Mouse (Mus musculus) CH12.LX (cell line): ENCODE measurements at regions not wholly inside any gene's neighbourhood (a gene's known extent, or its start where the extent isn't known, plus 50 kb on each side); places are given as distances from the start of the nearest gene placed in this dataset.

Experiments
- DNase-seq: peaks from one replicate; pipeline ENCODE4 v3.0.0-alpha.2; 2013; ENCODE audit errors: extremely low read depth
- H3K27ac ChIP-seq: 2 replicates; pipeline ENCODE4 v1.5.1; 2012; ENCODE audit warnings: low read depth, mild to moderate bottlenecking, control low read depth, moderate library complexity; ENCODE audit not compliant: insufficient read depth
- H3K27me3 ChIP-seq: replicated peaks from 2 replicates; pipeline ENCODE3; 2012; ENCODE audit warnings: inconsistent platforms
- H3K36me3 ChIP-seq, 2 experiments: replicated peaks in 1 of 2; 2 replicates each; pipeline versions ENCODE3 to v1.6.1; 2012; ENCODE audit warnings: inconsistent platforms in 1 of 2, low read length in 1 of 2, mild to moderate bottlenecking in 1 of 2, mixed read lengths in 1 of 2, moderate library complexity in 1 of 2; ENCODE audit not compliant: control insufficient read depth in 1 of 2, insufficient read depth in 1 of 2
- H3K4me1 ChIP-seq, 2 experiments: 2 replicates each; pipeline ENCODE4 v1.6.1; 2012; ENCODE audit warnings: inconsistent platforms in 1 of 2, moderate library complexity in 1 of 2; ENCODE audit not compliant: insufficient read depth in 2 of 2, control insufficient read depth in 1 of 2
- H3K4me2 ChIP-seq: 2 replicates; pipeline ENCODE4 v1.6.1; 2012; ENCODE audit warnings: low read depth, mild to moderate bottlenecking, control low read depth; ENCODE audit not compliant: poor library complexity, insufficient read depth, severe bottlenecking
- H3K4me3 ChIP-seq, 3 experiments: fragments of 150-350 bp in 1 of 3; sonication (generic) in 1 of 3; replicated peaks in 1 of 3; 2 replicates each; pipeline versions ENCODE3 to v1.5.1; 2011 to 2012; ENCODE audit warnings: low read depth in 2 of 3, low read length in 2 of 3, mild to moderate bottlenecking in 2 of 3, moderate library complexity in 2 of 3, control low read depth in 1 of 3, improper control_type of control experiment in 1 of 3, inconsistent platforms in 1 of 3, mixed read lengths in 1 of 3; ENCODE audit not compliant: poor library complexity in 1 of 3
- H3K79me2 ChIP-seq: replicated peaks from 2 replicates; pipeline ENCODE4 v1.6.1; 2012; ENCODE audit warnings: mild to moderate bottlenecking, moderate library complexity; ENCODE audit not compliant: control insufficient read depth, poor library complexity, insufficient read depth, severe bottlenecking; ENCODE audit errors: extremely low read depth
- H3K9ac ChIP-seq: 2 replicates; pipeline ENCODE4 v1.6.1; 2012; ENCODE audit warnings: low read depth, mild to moderate bottlenecking, control low read depth, moderate library complexity; ENCODE audit not compliant: insufficient read depth
- H3K9me3 ChIP-seq: replicated peaks from 2 replicates; pipeline ENCODE3; 2012; ENCODE audit warnings: low read length, inconsistent platforms, mixed read lengths
- BHLHE40 ChIP-seq: IDR thresholded peaks from 2 replicates; pipeline ENCODE4 v1.6.1; 2011; ENCODE audit warnings: mild to moderate bottlenecking, low read depth, low read length, improper control_type of control experiment
- EP300 ChIP-seq: IDR thresholded peaks from 2 replicates; pipeline ENCODE4 v1.6.1; 2011; ENCODE audit warnings: low read length, improper control_type of control experiment
- GABPA ChIP-seq: IDR thresholded peaks from 2 replicates; pipeline ENCODE4 v1.6.1; 2012; ENCODE audit warnings: low read depth, low read length, improper control_type of control experiment, inconsistent platforms; ENCODE audit not compliant: insufficient replicate concordance
- JUND ChIP-seq: conservative IDR thresholded peaks from 2 replicates; pipeline ENCODE4 v1.6.1; 2011; ENCODE audit warnings: low read depth, low read length, improper control_type of control experiment
- MAFK ChIP-seq: IDR thresholded peaks from 2 replicates; pipeline ENCODE4 v1.6.1; 2011; ENCODE audit warnings: low read length, improper control_type of control experiment; ENCODE audit not compliant: insufficient replicate concordance
- MEF2A ChIP-seq: IDR thresholded peaks from 2 replicates; pipeline ENCODE4 v1.6.1; 2014; ENCODE audit warnings: low read depth, mild to moderate bottlenecking, inconsistent platforms, low read length, improper control_type of control experiment, borderline replicate concordance
- MXI1 ChIP-seq: IDR thresholded peaks from 2 replicates; pipeline ENCODE4 v1.6.1; 2011; ENCODE audit warnings: mild to moderate bottlenecking, low read depth, low read length, improper control_type of control experiment
- NELFE ChIP-seq: IDR thresholded peaks from 2 replicates; pipeline ENCODE4 v1.6.1; 2011; ENCODE audit warnings: low read depth, low read length, improper control_type of control experiment
- NRF1 ChIP-seq: IDR thresholded peaks from 2 replicates; pipeline ENCODE4 v1.6.1; 2014; ENCODE audit warnings: low read depth, mild to moderate bottlenecking, inconsistent platforms, low read length, improper control_type of control experiment, moderate library complexity
- POLR2A ChIP-seq: IDR thresholded peaks from 2 replicates; pipeline ENCODE4 v1.6.1; 2011; ENCODE audit warnings: low read depth, mild to moderate bottlenecking, improper control_type of control experiment, low read length
- SMC3 ChIP-seq: IDR thresholded peaks from 2 replicates; pipeline ENCODE4 v1.6.1; 2011; ENCODE audit warnings: low read depth, low read length, improper control_type of control experiment
- ZC3H11A ChIP-seq: IDR thresholded peaks from 2 replicates; pipeline ENCODE4 v1.6.1; 2012; ENCODE audit warnings: low read depth, mild to moderate bottlenecking, inconsistent platforms, low read length, improper control_type of control experiment
- ZMIZ1 ChIP-seq: IDR thresholded peaks from 2 replicates; pipeline ENCODE4 v1.6.1; 2012; ENCODE audit warnings: low read depth, mild to moderate bottlenecking, inconsistent platforms, low read length, improper control_type of control experiment
- ZNF384 ChIP-seq: IDR thresholded peaks from 2 replicates; pipeline ENCODE4 v1.6.1; 2012; ENCODE audit warnings: low read depth, low read length, improper control_type of control experiment, inconsistent platforms
- dilution Hi-C: fragments of 300-500 bp; cut with MboI; formaldehyde crosslinking; loops from 2 replicates; pipeline ENCODE4 v1.14.3; 2020; ENCODE audit warnings: low sequenced_read_pairs; ENCODE audit not compliant: extremely low pct_unique_long_range_greater_than_20kb, extremely low pct_ligation_motif_present
- in situ Hi-C: fragments of 300-500 bp; cut with MboI; formaldehyde crosslinking; loops from 3 replicates; pipeline ENCODE4 v1.14.3; 2019; ENCODE audit warnings: low sequenced_read_pairs, low pct_ligation_motif_present, low pct_unique_long_range_greater_than_20kb, mixed read lengths

GRCm38 (mm10) chr13:90359861-90360601 is 270.6 kb upstream of the Xrcc4 start:
- TF ChIP-seq ZMIZ1 (no peak), ZNF384 (0 out of 2 replicates have a peak, but pooled peaks have one; percentile 17)
- TF ChIP-seq, all 38 proteins: peak for 1

GRCm38 (mm10) chr13:90358149-90358548 is 268.7 kb upstream of the Xrcc4 start:
- dilution Hi-C loops: no loop called here
- no peaks in the 10 kb centered on the region for H3K4me1 ChIP-seq
- TF ChIP-seq SMC3 (no peak), GABPA (no peak), MAFK (no peak), MXI1 (no peak), MEF2A (no peak), JUND (no peak)
- TF ChIP-seq, all 38 proteins: peak for 0
- Histone ChIP-seq H3K27me3 (no peaks in the 10 kb centered on the region), H3K4me3 (no peak overlapping the region), H3K79me2 (no peaks in the 10 kb centered on the region), H3K4me2 (no peak overlapping the region), H3K9me3 (no peaks in the 10 kb centered on the region), H3K27ac (no peak overlapping the region), H3K36me3 (no peaks in the 10 kb centered on the region), H3K9ac (no peak overlapping the region)
- in situ Hi-C loops: no loop called here
- no peak for DNase-seq

More at GRCm38 (mm10) chr13:90359861-90360601, 270.6 kb upstream of the Xrcc4 start:
- Histone ChIP-seq H3K79me2 (no peaks in the 10 kb centered on the region), H3K27ac (no peak overlapping the region), H3K4me2 (peak overlapping the region; percentile 66), H3K36me3 (no peaks in the 10 kb centered on the region), H3K4me3 (no peak overlapping the region), H3K9me3 (no peaks in the 10 kb centered on the region), H3K9ac (no peak overlapping the region; the same call in 1 of the 2 replicates), H3K4me1 (no peaks in the 10 kb centered on the region), H3K27me3 (no peaks in the 10 kb centered on the region)
- DNase-seq: no peak
- dilution Hi-C loops (no loop called here), in situ Hi-C loops (no loop called here)

- DNase-seq: no peak
- dilution Hi-C loops: no loop called here
- Histone ChIP-seq H3K27me3 (no peaks in the 10 kb centered on the region), H3K4me2 (no peak overlapping the region), H3K9me3 (no peaks in the 10 kb centered on the region), H3K27ac (no peak overlapping the region), H3K36me3 (no peaks in the 10 kb centered on the region), H3K4me1 (no peaks in the 10 kb centered on the region), H3K79me2 (no peaks in the 10 kb centered on the region), H3K9ac (no peak overlapping the region), H3K4me3 (no peak overlapping the region)
- in situ Hi-C loops: no loop called here
- TF ChIP-seq POLR2A: no peak
- TF ChIP-seq EP300: no peak
- TF ChIP-seq ZC3H11A: no peak
- TF ChIP-seq NELFE: no peak
- no peak for TF ChIP-seq NRF1
- no peak for TF ChIP-seq BHLHE40
Observed at GRCm38 (mm10) chr13:90355602-90356001, 266.2 kb upstream of the Xrcc4 start.
